Mouse (Mus musculus) midbrain, embryonic 15.5 days (tissue): Measurements from ENCODE around the gene Gm49601. TPM values are rescaled to one million over a fixed set of nuclear protein-coding genes. Genes with fewer than 3 reads are reported as not detected.

ENCODE experiments used
- ATAC-seq: fragments of 200-750 bp; cut with Nextera tagmentation; replicated peaks from 2 replicates; pipeline ENCODE4 v1.8.0; 2017; ENCODE audit warnings: moderate TSS enrichment
- H3K27ac ChIP-seq: fragments of 300-500 bp; sonication (generic); 2 replicates; pipeline ENCODE4 v1.5.1; 2015; ENCODE audit warnings: mild to moderate bottlenecking, inconsistent platforms
- H3K27me3 ChIP-seq: fragments of 300-500 bp; sonication (generic); replicated peaks from 2 replicates; pipeline ENCODE4 v1.6.1; 2015; ENCODE audit warnings: inconsistent platforms
- H3K36me3 ChIP-seq: fragments of 300-500 bp; sonication (generic); replicated peaks from 2 replicates; pipeline ENCODE4 v1.6.1; 2015; ENCODE audit warnings: inconsistent platforms
- H3K4me1 ChIP-seq: fragments of 300-500 bp; sonication (generic); 2 replicates; pipeline ENCODE4 v1.6.1; 2015; ENCODE audit warnings: inconsistent platforms
- H3K4me2 ChIP-seq: fragments of 300-500 bp; sonication (generic); 2 replicates; pipeline ENCODE4 v1.6.1; 2015; ENCODE audit warnings: inconsistent platforms, mild to moderate bottlenecking, moderate library complexity
- H3K4me3 ChIP-seq: fragments of 300-500 bp; sonication (generic); 2 replicates; pipeline ENCODE4 v1.5.1; 2015; ENCODE audit warnings: mild to moderate bottlenecking, inconsistent platforms
- H3K9ac ChIP-seq: fragments of 300-500 bp; sonication (generic); 2 replicates; pipeline ENCODE4 v1.6.1; 2015; ENCODE audit warnings: mild to moderate bottlenecking, inconsistent platforms
- H3K9me3 ChIP-seq: fragments of 300-500 bp; sonication (generic); 2 replicates; pipeline ENCODE4 v1.6.1; 2016; ENCODE audit warnings: inconsistent platforms
- WGBS: fragments of 180-500 bp; shearing (Covaris S2); methylation state at CpG from one replicate; pipeline ENCODE4 v1.1.7; 2015; ENCODE audit warnings: mixed read lengths; 5-methylcytosine and 5-hydroxymethylcytosine counted together
- polyA plus RNA-seq: library from polyadenylated mRNA; unstranded; fragments of >200 nt; fragmentation: Nextera tagmentation; extraction: Ambion mirVana; gene quantifications from 2 replicates; pipeline ENCODE4 v1.2.1, GENCODE M21; 2015

Gene Gm49601
- polyA plus RNA-seq, 1 experiment from 2014 or later, result 23.3 TPM

DNA sequence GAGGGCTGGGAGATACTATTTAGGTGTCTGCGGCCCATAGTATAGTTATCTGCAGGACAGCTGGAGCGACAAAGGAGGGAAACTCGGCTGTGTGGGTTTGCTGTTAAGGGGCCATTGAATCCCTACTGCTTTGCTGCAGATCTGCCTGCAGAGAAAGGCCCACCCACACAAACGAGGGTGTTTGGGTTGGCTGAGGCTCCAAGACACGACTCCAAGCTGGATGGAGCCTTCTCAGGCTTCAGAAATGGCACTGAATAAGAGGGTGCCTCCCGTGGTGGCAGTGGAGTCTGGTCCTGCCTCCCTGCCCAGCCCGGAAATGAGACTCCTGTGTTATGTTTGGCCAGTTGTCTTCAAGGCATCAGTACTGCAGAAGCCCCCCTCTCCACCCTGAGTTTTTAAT is 16.1 kb upstream of the Gm49601 start:
- no peaks in the 10 kb centered on the region for H3K9me3 ChIP-seq
- H3K27ac ChIP-seq, result no peak overlapping the region
- no peaks in the 10 kb centered on the region for H3K27me3 ChIP-seq
- H3K4me3 ChIP-seq, result no peak overlapping the region
- no peak overlapping the region for H3K9ac ChIP-seq
- no peak overlapping the region for H3K4me2 ChIP-seq
- no peaks in the 10 kb centered on the region for H3K4me1 ChIP-seq
- no peaks in the 10 kb centered on the region for H3K36me3 ChIP-seq
- no peak for ATAC-seq
- WGBS, result 59% methylated on average over 7 of the region's 7 CpGs

DNA sequence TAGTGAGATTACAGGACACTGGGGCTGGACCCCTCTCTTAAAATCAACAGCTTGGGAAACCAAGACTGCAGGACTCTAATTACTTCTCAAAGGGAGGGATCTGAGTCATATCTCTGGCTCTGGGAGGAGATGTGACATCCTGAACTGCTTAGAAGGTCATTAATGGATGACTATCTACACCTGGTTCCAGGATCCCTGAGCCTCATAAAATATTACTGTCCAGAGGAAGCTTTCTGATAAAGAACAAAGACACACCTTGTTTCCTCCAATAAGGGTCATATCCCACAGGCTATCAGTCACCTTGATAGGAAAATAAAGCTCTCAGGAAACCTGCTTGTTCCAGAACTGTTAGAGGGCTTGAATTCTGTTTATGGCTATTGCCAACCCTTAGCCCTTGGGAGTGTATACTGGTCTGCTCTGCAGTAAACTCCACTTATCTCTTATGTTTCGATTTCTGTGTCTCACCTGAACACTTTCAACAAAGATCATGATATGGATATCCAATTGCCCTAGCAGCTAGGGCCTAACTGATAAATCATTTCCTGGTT is 13.2 kb upstream of the Gm49601 start:
- Histone ChIP-seq H3K36me3 (no peaks in the 10 kb centered on the region), H3K27ac (no peak overlapping the region), H3K9ac (no peak overlapping the region), H3K4me3 (no peak overlapping the region), H3K9me3 (no peaks in the 10 kb centered on the region), H3K4me2 (no peak overlapping the region), H3K27me3 (no peaks in the 10 kb centered on the region), H3K4me1 (no peaks in the 10 kb centered on the region)
- ATAC-seq, result no peak
- 85% methylated on average over 1 of the region's 1 CpGs for WGBS

DNA sequence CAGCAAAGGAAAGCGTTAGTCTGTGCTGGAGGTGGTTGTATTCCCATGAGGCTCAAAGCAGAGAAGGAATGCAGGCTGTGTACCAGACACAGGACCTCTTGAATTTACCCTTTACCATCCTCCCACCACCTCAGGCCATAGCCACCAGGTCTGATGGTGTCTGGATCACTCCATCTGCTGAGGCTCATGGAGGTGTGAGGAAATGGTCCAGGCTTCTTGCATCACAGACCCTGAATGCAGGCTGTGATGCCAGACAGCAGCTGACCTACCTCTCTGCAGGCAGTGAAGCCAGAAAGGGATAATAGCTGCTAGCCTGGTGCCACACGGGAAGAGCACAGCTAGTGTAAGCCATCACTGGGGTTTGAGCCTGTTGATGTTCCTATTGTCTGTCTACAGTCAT is 12.2 kb upstream of the Gm49601 start:
- no peak overlapping the region for H3K4me3 ChIP-seq
- no peaks in the 10 kb centered on the region for H3K27me3 ChIP-seq
- 42% methylated on average over 2 of the region's 2 CpGs for WGBS
- no peak overlapping the region for H3K4me2 ChIP-seq
- H3K9me3 ChIP-seq, result no peaks in the 10 kb centered on the region
- no peaks in the 10 kb centered on the region for H3K4me1 ChIP-seq
- ATAC-seq, result no peak
- H3K36me3 ChIP-seq, result no peaks in the 10 kb centered on the region
- no peak overlapping the region for H3K9ac ChIP-seq
- H3K27ac ChIP-seq, result no peak overlapping the region

DNA sequence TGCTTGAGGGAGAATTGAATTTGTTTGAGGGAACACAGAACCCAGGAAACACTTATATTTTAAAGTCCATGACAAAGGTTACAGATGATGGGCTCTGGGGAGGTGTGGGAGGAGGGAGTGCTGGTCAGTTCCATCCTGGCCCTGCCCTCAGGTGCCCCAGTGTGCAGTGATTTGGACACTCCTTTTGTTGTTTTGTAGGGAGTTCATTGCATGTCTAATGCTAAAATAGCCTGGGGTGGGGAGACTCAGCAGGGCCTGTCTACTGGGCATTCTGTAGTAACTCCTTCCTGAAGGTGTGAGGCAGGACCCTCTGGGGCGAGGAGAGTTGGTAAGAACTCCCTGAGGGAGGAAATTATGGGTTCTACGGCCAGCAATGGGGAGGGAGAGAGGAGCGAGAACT is 10.6 kb upstream of the Gm49601 start:
- Histone ChIP-seq H3K4me2 (no peak overlapping the region), H3K27me3 (no peaks in the 10 kb centered on the region), H3K4me1 (no peaks in the 10 kb centered on the region), H3K36me3 (no peaks in the 10 kb centered on the region), H3K9ac (no peak overlapping the region), H3K9me3 (no peaks in the 10 kb centered on the region), H3K4me3 (no peak overlapping the region), H3K27ac (no peak overlapping the region)
- WGBS, result 50% methylated on average over 3 of the region's 3 CpGs
- no peak for ATAC-seq

DNA sequence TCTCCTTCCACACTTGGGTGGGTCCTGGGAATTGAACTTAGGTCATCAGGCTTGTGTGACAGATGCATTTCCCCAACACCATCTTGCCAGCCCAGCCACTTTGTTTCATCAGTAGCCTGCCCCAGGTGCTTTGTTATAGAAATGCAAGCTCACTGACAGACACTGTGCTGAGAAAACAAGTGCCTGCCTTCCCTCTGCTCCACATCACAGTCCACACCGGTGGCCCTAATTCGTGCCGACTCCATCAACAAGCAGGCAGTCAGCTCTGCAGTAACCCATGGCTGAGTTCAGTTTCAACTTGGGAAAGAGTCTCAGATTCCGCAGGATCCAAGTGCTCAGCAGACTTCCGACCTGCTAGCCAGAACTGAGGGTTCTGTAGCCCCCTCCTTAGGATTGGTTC is 10.2 kb upstream of the Gm49601 start:
- no peak for ATAC-seq
- no peak overlapping the region for H3K9ac ChIP-seq
- 79% methylated on average over 5 of the region's 5 CpGs for WGBS

DNA sequence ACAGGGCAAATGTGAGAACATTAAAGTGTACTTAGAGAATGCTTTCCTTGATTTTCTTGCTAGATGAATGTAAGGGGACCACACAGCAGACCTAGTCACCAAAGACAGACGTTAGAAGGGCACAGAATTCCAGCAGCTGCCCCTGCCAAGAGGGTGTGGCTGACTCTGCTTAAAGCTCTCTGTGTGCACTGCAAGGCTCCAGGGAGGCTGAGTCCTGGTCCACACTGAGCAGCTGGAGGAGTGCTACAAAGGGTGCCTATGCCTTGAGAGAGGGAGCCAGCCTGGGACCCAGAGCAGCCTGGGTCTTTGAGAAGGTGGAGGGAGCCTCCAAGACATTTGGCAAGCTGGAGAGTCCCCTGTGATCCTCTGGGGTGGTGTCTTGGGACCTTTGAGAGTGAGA is 7.1 kb upstream of the Gm49601 start:
- no peak for ATAC-seq
- Histone ChIP-seq H3K4me1 (peaks cover 15% of the 10 kb centered on the region), H3K27ac (no peak overlapping the region), H3K36me3 (no peaks in the 10 kb centered on the region), H3K9ac (no peak overlapping the region), H3K9me3 (no peaks in the 10 kb centered on the region), H3K27me3 (no peaks in the 10 kb centered on the region), H3K4me2 (no peak overlapping the region), H3K4me3 (no peak overlapping the region)
- 15% methylated on average over 1 of the region's 1 CpGs for WGBS

More for the DNA sequence above, 10.2 kb upstream of the Gm49601 start:
- H3K4me2 ChIP-seq, result no peak overlapping the region
- no peak overlapping the region for H3K27ac ChIP-seq
- H3K4me1 ChIP-seq, result no peaks in the 10 kb centered on the region
- no peaks in the 10 kb centered on the region for H3K27me3 ChIP-seq
- no peak overlapping the region for H3K4me3 ChIP-seq
- no peaks in the 10 kb centered on the region for H3K9me3 ChIP-seq
- no peaks in the 10 kb centered on the region for H3K36me3 ChIP-seq

DNA sequence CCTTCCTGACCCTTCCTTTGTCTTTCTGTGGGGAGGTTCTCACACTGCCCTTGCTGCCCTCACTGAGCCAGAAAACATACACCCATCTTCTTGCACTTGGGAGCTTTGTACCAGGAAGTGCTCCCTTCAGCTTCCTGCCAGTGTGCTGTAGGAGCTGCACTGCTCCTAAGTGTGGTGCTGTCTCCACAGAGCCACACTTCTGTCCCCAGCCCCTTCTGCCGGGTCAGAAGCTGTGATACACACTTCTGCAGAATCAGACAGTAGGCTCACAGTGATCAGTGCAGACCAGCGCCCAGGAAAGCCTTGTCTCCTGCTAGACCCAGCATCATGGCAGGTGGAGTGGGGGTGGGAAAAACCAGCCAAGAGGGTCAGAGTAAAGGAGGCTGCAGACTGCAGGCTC is 6.6 kb upstream of the Gm49601 start:
- 55% methylated on average over 2 of the region's 2 CpGs for WGBS
- ATAC-seq, result no peak

DNA sequence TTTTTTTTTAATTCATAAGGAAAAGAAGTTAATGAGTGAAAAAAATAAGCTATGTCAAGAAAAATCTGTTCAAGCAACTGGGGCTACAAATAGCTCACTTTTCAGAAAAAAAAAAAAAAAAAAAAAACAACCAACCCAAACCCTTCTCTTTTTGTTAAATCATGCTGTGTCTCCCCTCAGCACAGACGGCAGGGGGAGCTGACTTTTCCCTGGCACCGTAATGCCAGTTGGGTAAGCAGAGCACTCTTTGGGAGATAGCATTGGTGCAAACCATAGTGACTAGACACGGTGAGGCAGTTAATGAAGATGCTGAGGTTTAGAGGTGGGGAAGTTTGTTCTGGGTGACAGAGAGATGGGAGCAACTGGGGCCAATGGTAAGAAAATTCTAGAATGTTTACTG is 5.8 kb upstream of the Gm49601 start:
- no peaks in the 10 kb centered on the region for H3K36me3 ChIP-seq
- H3K9me3 ChIP-seq, result no peaks in the 10 kb centered on the region
- WGBS, result 52% methylated on average over 3 of the region's 3 CpGs
- H3K27ac ChIP-seq, result no peak overlapping the region
- H3K9ac ChIP-seq, result no peak overlapping the region
- no peaks in the 10 kb centered on the region for H3K27me3 ChIP-seq
- H3K4me3 ChIP-seq, result no peak overlapping the region
- H3K4me1 ChIP-seq, result peaks cover 27% of the 10 kb centered on the region
- no peak for ATAC-seq
- no peak overlapping the region for H3K4me2 ChIP-seq

More for the DNA sequence above, 6.6 kb upstream of the Gm49601 start:
- Histone ChIP-seq H3K27ac (no peak overlapping the region), H3K36me3 (no peaks in the 10 kb centered on the region), H3K4me1 (peaks cover 20% of the 10 kb centered on the region), H3K27me3 (no peaks in the 10 kb centered on the region), H3K4me3 (no peak overlapping the region), H3K9me3 (no peaks in the 10 kb centered on the region), H3K4me2 (no peak overlapping the region), H3K9ac (no peak overlapping the region)

DNA sequence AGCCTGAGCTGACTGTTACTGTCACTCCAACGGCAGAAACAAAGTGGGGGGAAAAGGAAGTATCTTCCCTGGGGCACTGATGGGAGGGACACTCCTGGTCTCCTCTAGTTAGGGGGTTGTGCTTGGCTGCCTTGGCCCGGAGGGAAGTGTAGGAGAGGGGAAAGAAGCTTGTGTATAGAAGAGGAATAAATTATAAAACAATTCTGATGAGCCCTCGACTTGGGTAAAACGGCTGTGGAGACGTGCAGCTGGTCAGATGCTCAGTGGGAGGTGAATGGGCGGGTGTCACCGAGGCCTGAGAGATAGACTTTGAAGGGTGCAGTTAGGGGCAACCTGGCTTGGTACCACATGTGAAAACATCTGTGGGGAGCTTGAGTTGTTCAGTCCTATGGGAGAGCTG is 4.9 kb upstream of the Gm49601 start:
- 58% methylated on average over 7 of the region's 7 CpGs for WGBS
- Histone ChIP-seq H3K9me3 (no peaks in the 10 kb centered on the region), H3K27me3 (0 out of 2 replicates have a peak, but pooled peaks cover under 1% of the 10 kb centered on the region), H3K4me2 (no peak overlapping the region), H3K4me3 (no peak overlapping the region), H3K4me1 (peaks cover 36% of the 10 kb centered on the region), H3K27ac (no peak overlapping the region), H3K36me3 (no peaks in the 10 kb centered on the region), H3K9ac (no peak overlapping the region)
- ATAC-seq, result no peak

DNA sequence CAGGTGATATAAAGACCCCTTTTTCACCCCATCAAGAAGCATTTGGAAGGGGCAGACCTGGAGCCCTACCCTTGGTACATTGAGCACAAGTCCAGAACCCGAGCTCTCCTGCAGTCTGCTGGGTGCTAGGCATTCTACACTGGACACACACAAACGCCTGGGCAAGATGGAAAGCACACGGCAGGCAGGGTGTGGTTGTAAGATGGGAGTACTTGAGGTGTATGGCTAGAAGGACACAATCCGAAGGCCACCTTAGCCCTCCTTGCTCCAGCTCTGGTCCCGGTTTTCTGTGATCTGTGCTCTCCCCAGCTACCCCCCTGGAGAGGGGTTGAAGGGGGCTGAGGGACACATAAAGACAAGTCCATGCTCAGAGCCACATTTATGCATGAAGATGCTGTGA is 4.1 kb upstream of the Gm49601 start:
- H3K4me2 ChIP-seq, result peak overlapping the region; percentile 94
- ATAC-seq, result peak; percentile 10
- peak overlapping the region; percentile 86 for H3K27ac ChIP-seq
- no peaks in the 10 kb centered on the region for H3K9me3 ChIP-seq
- 0 out of 2 replicates have a peak, but pooled peaks cover 3% of the 10 kb centered on the region for H3K36me3 ChIP-seq
- peaks cover 45% of the 10 kb centered on the region for H3K4me1 ChIP-seq
- peak overlapping the region; percentile 95 for H3K9ac ChIP-seq
- peak overlapping the region; percentile 84 for H3K4me3 ChIP-seq
- WGBS, result 58% methylated on average over 5 of the region's 5 CpGs
- peaks cover 9% of the 10 kb centered on the region for H3K27me3 ChIP-seq

DNA sequence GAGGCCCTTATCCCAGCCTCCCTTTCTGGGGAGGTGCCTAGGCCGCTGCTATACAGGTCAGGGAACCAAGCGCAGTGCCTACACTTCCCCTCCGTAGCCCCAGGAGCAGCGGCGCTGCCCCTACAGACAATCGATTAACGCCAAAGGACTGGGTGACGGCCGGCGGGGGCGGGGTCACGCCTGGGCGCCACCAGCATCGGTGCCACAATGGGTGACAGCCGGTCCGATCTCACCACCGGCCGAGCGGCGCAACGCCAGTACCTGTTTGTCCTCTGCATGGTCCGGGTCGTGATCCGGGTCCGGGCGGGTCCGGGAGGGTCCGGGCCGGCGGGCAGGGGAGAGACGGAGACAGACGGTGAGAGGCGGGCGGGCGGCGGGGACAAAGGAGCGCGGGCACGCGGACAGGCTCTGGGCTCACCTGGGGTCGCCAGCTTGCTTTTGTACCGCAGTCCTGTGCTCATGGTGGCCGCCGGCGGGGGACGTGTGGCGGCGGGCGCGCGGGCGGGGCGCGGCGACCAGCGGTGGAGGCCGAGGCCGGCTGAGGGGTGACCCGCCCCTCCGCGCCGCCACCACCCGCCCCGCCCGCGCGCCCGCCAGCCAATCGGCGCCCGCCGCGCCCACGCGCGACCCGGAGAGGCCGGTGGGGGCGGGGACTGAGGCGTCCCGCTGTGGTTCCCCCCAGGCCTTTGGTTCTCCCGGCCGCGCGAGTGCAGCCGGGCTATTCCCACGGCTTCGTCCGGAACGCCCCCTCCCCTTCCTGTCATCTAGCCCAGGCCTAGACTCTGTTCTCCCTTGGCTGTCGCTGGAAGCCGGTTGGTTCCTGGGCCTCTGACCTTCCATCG is 3.4 kb upstream of the Gm49601 start, which contains the start of gene Sept5:
Gene Sept5 (minus strand): TSS at position 565 of the 842 bp plus-strand sequence.
- Histone ChIP-seq H3K36me3 (peaks cover 10% of the 10 kb centered on the region; the same call in 1 of the 2 replicates), H3K4me1 (peaks cover 45% of the 10 kb centered on the region), H3K4me3 (peak within 1 kb of the TSS; percentile 84), H3K27ac (peak within 1 kb of the TSS; percentile 86), H3K4me2 (peak within 1 kb of the TSS; percentile 94), H3K9me3 (no peaks in the 10 kb centered on the region), H3K27me3 (peaks cover 16% of the 10 kb centered on the region), H3K9ac (peak within 1 kb of the TSS; percentile 95)
- ATAC-seq, result peak; percentile 49
- under 1% methylated on average over 76 of the region's 93 CpGs for WGBS

DNA sequence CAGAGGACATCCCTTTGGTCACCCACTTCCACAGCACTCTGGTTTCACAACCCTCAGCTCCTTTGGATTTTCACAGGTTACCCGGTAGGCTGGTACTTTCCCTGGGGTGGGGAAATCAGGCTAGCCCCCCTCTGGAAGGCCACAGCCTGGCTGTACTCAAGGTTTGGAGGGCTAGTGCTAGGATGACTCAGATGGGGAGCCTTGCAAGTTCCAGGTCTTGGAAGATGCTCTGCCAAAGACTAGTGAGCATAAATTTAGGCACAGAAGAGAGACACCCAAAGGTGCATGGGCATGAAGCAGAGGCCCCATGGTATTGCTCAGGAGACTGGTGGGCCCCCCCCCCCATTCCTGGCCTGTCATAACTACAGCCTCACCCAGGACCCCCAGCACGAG is 2.7 kb upstream of the Gm49601 start:
- Histone ChIP-seq H3K9ac (peak overlapping the region; percentile 95), H3K9me3 (no peaks in the 10 kb centered on the region), H3K4me1 (peaks cover 45% of the 10 kb centered on the region), H3K27me3 (peaks cover 23% of the 10 kb centered on the region), H3K36me3 (peaks cover 16% of the 10 kb centered on the region), H3K4me2 (peak overlapping the region; percentile 94), H3K4me3 (peak overlapping the region; percentile 84), H3K27ac (peak overlapping the region; percentile 86)
- ATAC-seq, result no peak; the same call in 1 of the 2 replicates
- 22% methylated on average over 2 of the region's 2 CpGs for WGBS
